Mouse (Mus musculus) CH12.LX (cell line): Measurements from ENCODE around the gene Dcaf4. TPM values are rescaled to one million over a fixed set of nuclear protein-coding genes. Genes with fewer than 3 reads are reported as not detected.

ENCODE experiments used
- DNase-seq: peaks from one replicate; pipeline ENCODE4 v3.0.0-alpha.2; 2013; ENCODE audit errors: extremely low read depth
- H3K27ac ChIP-seq: 2 replicates; pipeline ENCODE4 v1.5.1; 2012; ENCODE audit warnings: low read depth, mild to moderate bottlenecking, control low read depth, moderate library complexity; ENCODE audit not compliant: insufficient read depth
- H3K27me3 ChIP-seq: replicated peaks from 2 replicates; pipeline ENCODE3; 2012; ENCODE audit warnings: inconsistent platforms
- H3K36me3 ChIP-seq, 2 experiments: replicated peaks in 1 of 2; 2 replicates each; pipeline versions ENCODE3 to v1.6.1; 2012; ENCODE audit warnings: inconsistent platforms in 1 of 2, low read length in 1 of 2, mild to moderate bottlenecking in 1 of 2, mixed read lengths in 1 of 2, moderate library complexity in 1 of 2; ENCODE audit not compliant: control insufficient read depth in 1 of 2, insufficient read depth in 1 of 2
- H3K4me1 ChIP-seq, 2 experiments: 2 replicates each; pipeline ENCODE4 v1.6.1; 2012; ENCODE audit warnings: inconsistent platforms in 1 of 2, moderate library complexity in 1 of 2; ENCODE audit not compliant: insufficient read depth in 2 of 2, control insufficient read depth in 1 of 2
- H3K4me2 ChIP-seq: 2 replicates; pipeline ENCODE4 v1.6.1; 2012; ENCODE audit warnings: low read depth, mild to moderate bottlenecking, control low read depth; ENCODE audit not compliant: poor library complexity, insufficient read depth, severe bottlenecking
- H3K4me3 ChIP-seq, 3 experiments: fragments of 150-350 bp in 1 of 3; sonication (generic) in 1 of 3; replicated peaks in 1 of 3; 2 replicates each; pipeline versions ENCODE3 to v1.5.1; 2011 to 2012; ENCODE audit warnings: low read depth in 2 of 3, low read length in 2 of 3, mild to moderate bottlenecking in 2 of 3, moderate library complexity in 2 of 3, control low read depth in 1 of 3, improper control_type of control experiment in 1 of 3, inconsistent platforms in 1 of 3, mixed read lengths in 1 of 3; ENCODE audit not compliant: poor library complexity in 1 of 3
- H3K79me2 ChIP-seq: replicated peaks from 2 replicates; pipeline ENCODE4 v1.6.1; 2012; ENCODE audit warnings: mild to moderate bottlenecking, moderate library complexity; ENCODE audit not compliant: control insufficient read depth, poor library complexity, insufficient read depth, severe bottlenecking; ENCODE audit errors: extremely low read depth
- H3K9ac ChIP-seq: 2 replicates; pipeline ENCODE4 v1.6.1; 2012; ENCODE audit warnings: low read depth, mild to moderate bottlenecking, control low read depth, moderate library complexity; ENCODE audit not compliant: insufficient read depth
- H3K9me3 ChIP-seq: replicated peaks from 2 replicates; pipeline ENCODE3; 2012; ENCODE audit warnings: low read length, inconsistent platforms, mixed read lengths
- E2F4 ChIP-seq: IDR thresholded peaks from 2 replicates; pipeline ENCODE4 v1.6.1; 2011; ENCODE audit warnings: low read depth, low read length, improper control_type of control experiment; ENCODE audit not compliant: insufficient replicate concordance
- EP300 ChIP-seq: IDR thresholded peaks from 2 replicates; pipeline ENCODE4 v1.6.1; 2011; ENCODE audit warnings: low read length, improper control_type of control experiment
- ETS1 ChIP-seq: conservative IDR thresholded peaks from 2 replicates; pipeline ENCODE4 v1.6.1; 2012; ENCODE audit warnings: low read depth, mild to moderate bottlenecking, inconsistent platforms, low read length, improper control_type of control experiment, moderate library complexity
- JUN ChIP-seq: IDR thresholded peaks from 2 replicates; pipeline ENCODE4 v1.6.1; 2011; ENCODE audit warnings: low read depth, mild to moderate bottlenecking, low read length, improper control_type of control experiment, moderate library complexity; ENCODE audit not compliant: insufficient read depth
- KAT2A ChIP-seq: IDR thresholded peaks from 2 replicates; pipeline ENCODE4 v1.6.1; 2012; ENCODE audit warnings: low read length, improper control_type of control experiment, inconsistent platforms; ENCODE audit not compliant: insufficient replicate concordance
- MYC ChIP-seq: IDR thresholded peaks from 2 replicates; pipeline ENCODE4 v1.6.1; 2011; ENCODE audit warnings: low read depth, mild to moderate bottlenecking, improper control_type of control experiment, low read length
- NRF1 ChIP-seq: IDR thresholded peaks from 2 replicates; pipeline ENCODE4 v1.6.1; 2014; ENCODE audit warnings: low read depth, mild to moderate bottlenecking, inconsistent platforms, low read length, improper control_type of control experiment, moderate library complexity
- POLR2A ChIP-seq: IDR thresholded peaks from 2 replicates; pipeline ENCODE4 v1.6.1; 2011; ENCODE audit warnings: low read depth, mild to moderate bottlenecking, improper control_type of control experiment, low read length
- RCOR1 ChIP-seq: conservative IDR thresholded peaks from 2 replicates; pipeline ENCODE4 v1.6.1; 2012; ENCODE audit warnings: low read depth, mild to moderate bottlenecking, inconsistent platforms, low read length, improper control_type of control experiment
- TBP ChIP-seq: conservative IDR thresholded peaks from 2 replicates; pipeline ENCODE4 v1.6.1; 2011; ENCODE audit warnings: low read depth, low read length, improper control_type of control experiment
- UBTF ChIP-seq: IDR thresholded peaks from 2 replicates; pipeline ENCODE4 v1.6.1; 2012; ENCODE audit warnings: low read depth, mild to moderate bottlenecking, inconsistent platforms, low read length, improper control_type of control experiment, moderate library complexity
- USF1 ChIP-seq: IDR thresholded peaks from 2 replicates; pipeline ENCODE4 v1.6.1; 2014; ENCODE audit warnings: low read depth, mild to moderate bottlenecking, inconsistent platforms, low read length, improper control_type of control experiment
- ZC3H11A ChIP-seq: IDR thresholded peaks from 2 replicates; pipeline ENCODE4 v1.6.1; 2012; ENCODE audit warnings: low read depth, mild to moderate bottlenecking, inconsistent platforms, low read length, improper control_type of control experiment
- ZKSCAN1 ChIP-seq: IDR thresholded peaks from 2 replicates; pipeline ENCODE4 v1.6.1; 2012; ENCODE audit warnings: low read depth, inconsistent platforms, low read length, improper control_type of control experiment, borderline replicate concordance
- ZMIZ1 ChIP-seq: IDR thresholded peaks from 2 replicates; pipeline ENCODE4 v1.6.1; 2012; ENCODE audit warnings: low read depth, mild to moderate bottlenecking, inconsistent platforms, low read length, improper control_type of control experiment
- dilution Hi-C: fragments of 300-500 bp; cut with MboI; formaldehyde crosslinking; loops from 2 replicates; pipeline ENCODE4 v1.14.3; 2020; ENCODE audit warnings: low sequenced_read_pairs; ENCODE audit not compliant: extremely low pct_unique_long_range_greater_than_20kb, extremely low pct_ligation_motif_present
- in situ Hi-C: fragments of 300-500 bp; cut with MboI; formaldehyde crosslinking; loops from 3 replicates; pipeline ENCODE4 v1.14.3; 2019; ENCODE audit warnings: low sequenced_read_pairs, low pct_ligation_motif_present, low pct_unique_long_range_greater_than_20kb, mixed read lengths
- polyA plus RNA-seq: library from polyadenylated mRNA; unstranded; fragments of >175 nt; gene quantifications from 2 replicates; pipeline ENCODE4 v1.2.1, GENCODE M21; 2012; ENCODE audit warnings: low read depth; ENCODE audit not compliant: insufficient read length
- total RNA-seq, 2 experiments: library from RNA; depleted of rRNA; stranded (reverse); fragments of 300-350 nt in 1 of 2; fragments of >200 nt in 1 of 2; gene quantifications; 2 replicates each; pipeline ENCODE4 v1.2.3; 2012 to 2014

Dcaf4 gene
- total and polyA plus RNA-seq, 3 experiments: 17.3 to 23.6 (median 22.0) TPM

DNA sequence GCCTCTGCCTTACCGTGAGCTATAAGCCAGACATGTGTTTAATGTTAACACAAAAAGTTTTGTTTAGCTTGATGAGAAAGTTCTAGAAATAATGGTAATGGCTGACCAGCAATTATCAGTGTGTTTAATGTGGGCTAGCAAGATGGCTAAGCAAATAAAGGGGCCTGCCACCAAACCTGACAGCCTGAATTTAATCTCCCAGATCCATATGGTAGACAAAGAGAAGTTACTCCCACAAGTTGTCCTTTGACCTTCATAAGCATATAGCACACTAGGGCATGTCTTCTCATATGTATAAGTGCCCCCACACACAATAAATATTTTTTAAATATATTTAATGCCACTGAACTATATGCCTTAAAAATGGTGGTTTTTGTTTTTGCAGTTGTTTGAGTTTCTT lies 41.1 kb upstream of the Dcaf4 start:
- Histone ChIP-seq H3K4me3 (no peak overlapping the region), H3K9me3 (no peaks in the 10 kb centered on the region), H3K4me1 (peaks cover 2 to 7% of the 10 kb centered on the region in 2 experiments; a peak in 2 of 4 replicates)
- TF ChIP-seq UBTF (no peak), KAT2A (no peak)
- TF ChIP-seq, all 38 proteins: peak for 0
- H3K27ac ChIP-seq: no peak overlapping the region
- no peaks in the 10 kb centered on the region for H3K79me2 ChIP-seq
- H3K27me3 ChIP-seq: no peaks in the 10 kb centered on the region
- no peak overlapping the region for H3K4me2 ChIP-seq
- no peaks in the 10 kb centered on the region for H3K36me3 ChIP-seq
- dilution Hi-C loops: no loop called here
- no peak overlapping the region for H3K9ac ChIP-seq
- DNase-seq: no peak
- in situ Hi-C loops: no loop called here

DNA sequence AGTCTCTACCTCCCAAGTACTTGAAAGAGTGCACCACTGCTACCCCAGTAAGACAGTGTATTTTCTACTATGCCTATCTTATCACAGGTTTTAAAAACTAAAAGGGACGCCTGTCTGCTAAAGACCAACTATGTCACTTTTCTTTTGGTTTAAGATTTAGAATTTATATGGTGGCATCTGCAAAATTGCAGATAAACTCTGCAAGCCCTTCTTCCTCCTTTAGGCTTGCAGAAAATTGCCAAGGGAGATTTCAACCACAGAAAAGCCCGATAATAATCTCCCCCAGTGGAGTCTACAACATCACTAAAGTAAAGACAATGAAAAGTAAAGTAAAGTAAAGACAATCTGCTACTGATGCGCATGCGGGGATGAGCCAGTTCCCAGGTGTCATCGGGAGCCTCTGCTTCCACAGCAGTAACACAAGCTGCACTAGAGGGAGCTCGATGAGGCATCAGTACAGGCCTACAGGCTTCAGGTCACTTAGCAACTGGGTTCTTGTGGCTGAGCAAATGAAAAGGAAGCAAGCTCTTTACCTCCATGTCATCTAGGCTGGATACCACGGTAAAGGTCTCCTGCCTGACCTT lies 40.4 kb upstream of the Dcaf4 start:
- Histone ChIP-seq H3K27me3 (no peaks in the 10 kb centered on the region), H3K27ac (no peak overlapping the region), H3K4me2 (no peak overlapping the region), H3K9me3 (no peaks in the 10 kb centered on the region), H3K36me3 (no peaks in the 10 kb centered on the region), H3K4me1 (peaks cover 2 to 7% of the 10 kb centered on the region in 2 experiments; a peak in 2 of 4 replicates), H3K4me3 (no peak overlapping the region), H3K9ac (no peak overlapping the region), H3K79me2 (no peaks in the 10 kb centered on the region)
- in situ Hi-C loops: no loop called here
- dilution Hi-C loops: no loop called here
- no peak for DNase-seq
- TF ChIP-seq ZKSCAN1 (no peak), EP300 (no peak), JUN (no peak), E2F4 (no peak), ETS1 (no peak), POLR2A (no peak), ZMIZ1 (no peak), ZC3H11A (no peak), USF1 (no peak), MYC (no peak), TBP (no peak), NRF1 (no peak), RCOR1 (no peak)
